Mouse (Mus musculus) MEL (cell line): Measurements from ENCODE around the gene Fam110c. TPM values are rescaled to one million over a fixed set of nuclear protein-coding genes. Genes with fewer than 3 reads are reported as not detected.

Experiments
- DNase-seq: peaks from one replicate; pipeline ENCODE4 v3.0.0; 2011; ENCODE audit warnings: low read depth, low spot score
- H3K27ac ChIP-seq: 2 replicates; pipeline ENCODE4 v1.5.1; 2012; ENCODE audit warnings: low read depth, mild to moderate bottlenecking, control low read depth, low read length, moderate library complexity; ENCODE audit not compliant: control insufficient read depth
- H3K27me3 ChIP-seq, 2 experiments: fragments of 150-350 bp in 1 of 2; sonication (generic) in 1 of 2; 2 replicates each; pipeline ENCODE4 v1.6.1; 2012; ENCODE audit warnings: low read length in 2 of 2, mild to moderate bottlenecking in 2 of 2, improper control_type of control experiment in 1 of 2, moderate library complexity in 1 of 2; ENCODE audit not compliant: insufficient read depth in 2 of 2, control insufficient read depth in 1 of 2
- H3K36me3 ChIP-seq, 2 experiments: 2 replicates each; pipeline ENCODE4 v1.6.1; 2012 to 2014; ENCODE audit warnings: low read length in 2 of 2, improper control_type of control experiment in 1 of 2, inconsistent platforms in 1 of 2, mild to moderate bottlenecking in 1 of 2; ENCODE audit not compliant: insufficient read depth in 2 of 2, control insufficient read depth in 1 of 2
- H3K4me1 ChIP-seq, 2 experiments: fragments of 150-350 bp in 1 of 2; sonication (generic) in 1 of 2; 2 replicates each; pipeline ENCODE4 v1.6.1; 2012; ENCODE audit warnings: low read length in 2 of 2, improper control_type of control experiment in 1 of 2, mild to moderate bottlenecking in 1 of 2; ENCODE audit not compliant: insufficient read depth in 2 of 2, control insufficient read depth in 1 of 2
- H3K4me3 ChIP-seq, 2 experiments: fragments of 150-350 bp in 1 of 2; sonication (generic) in 1 of 2; 2 replicates each; pipeline ENCODE4 v1.5.1; 2012; ENCODE audit warnings: low read depth in 2 of 2, low read length in 2 of 2, mild to moderate bottlenecking in 2 of 2, moderate library complexity in 2 of 2, control low read depth in 1 of 2, improper control_type of control experiment in 1 of 2; ENCODE audit not compliant: control insufficient read depth in 1 of 2, insufficient read depth in 1 of 2
- H3K79me2 ChIP-seq: 2 replicates; pipeline ENCODE4 v1.6.1; 2012; ENCODE audit warnings: mild to moderate bottlenecking, low read length, moderate library complexity; ENCODE audit not compliant: control insufficient read depth, poor library complexity, insufficient read depth
- H3K9ac ChIP-seq: 2 replicates; pipeline ENCODE4 v1.6.1; 2012; ENCODE audit warnings: low read depth, mild to moderate bottlenecking, control low read depth, low read length, moderate library complexity; ENCODE audit not compliant: control insufficient read depth, poor library complexity, severe bottlenecking
- H3K9me3 ChIP-seq: fragments of 150-350 bp; sonication (generic); replicated peaks from 2 replicates; pipeline ENCODE4 v1.6.1; 2012; ENCODE audit warnings: mild to moderate bottlenecking, low read length, improper control_type of control experiment, moderate library complexity; ENCODE audit not compliant: insufficient read depth
- BHLHE40 ChIP-seq: IDR thresholded peaks from 2 replicates; pipeline ENCODE4 v1.6.1; 2012; ENCODE audit warnings: low read depth, mild to moderate bottlenecking, inconsistent platforms, low read length, improper control_type of control experiment, borderline replicate concordance
- CHD1 ChIP-seq: IDR thresholded peaks from 2 replicates; pipeline ENCODE4 v1.6.1; 2012; ENCODE audit warnings: low read depth, mild to moderate bottlenecking, inconsistent platforms, low read length, improper control_type of control experiment
- CHD2 ChIP-seq: IDR thresholded peaks from 2 replicates; pipeline ENCODE4 v1.6.1; 2011; ENCODE audit warnings: low read length, improper control_type of control experiment
- CTCF ChIP-seq, 3 experiments: IDR thresholded peaks in 2 of 3; conservative IDR thresholded peaks in 1 of 3; 2 replicates each; pipeline ENCODE4 v1.5.1; 2011 to 2012; ENCODE audit warnings: low read length in 3 of 3, low read depth in 2 of 3, mild to moderate bottlenecking in 2 of 3, improper control_type of control experiment in 1 of 3, inconsistent platforms in 1 of 3, mixed read lengths in 1 of 3, moderate library complexity in 1 of 3; ENCODE audit not compliant: control insufficient read depth in 1 of 3, insufficient read depth in 1 of 3, poor library complexity in 1 of 3, severe bottlenecking in 1 of 3
- EP300 ChIP-seq, 2 experiments: IDR thresholded peaks; 2 replicates each; pipeline ENCODE4 v1.6.1; 2011; ENCODE audit warnings: improper control_type of control experiment in 2 of 2, low read length in 2 of 2, low read depth in 1 of 2, mild to moderate bottlenecking in 1 of 2
- ETS1 ChIP-seq: IDR thresholded peaks from 2 replicates; pipeline ENCODE4 v1.6.1; 2012; ENCODE audit warnings: low read depth, mild to moderate bottlenecking, inconsistent platforms, low read length, improper control_type of control experiment, moderate library complexity
- GATA1 ChIP-seq: IDR thresholded peaks from 2 replicates; pipeline ENCODE4 v1.6.1; 2011; ENCODE audit warnings: low read depth, low read length, improper control_type of control experiment
- JUND ChIP-seq: IDR thresholded peaks from 2 replicates; pipeline ENCODE4 v1.6.1; 2011; ENCODE audit warnings: low read depth, mild to moderate bottlenecking, improper control_type of control experiment, low read length
- KAT2A ChIP-seq: conservative IDR thresholded peaks from 2 replicates; pipeline ENCODE4 v1.6.1; 2012; ENCODE audit warnings: low read depth, low read length, improper control_type of control experiment, inconsistent platforms
- MAFK ChIP-seq: IDR thresholded peaks from 2 replicates; pipeline ENCODE4 v1.6.1; 2011; ENCODE audit warnings: low read depth, mild to moderate bottlenecking, low read length, improper control_type of control experiment, borderline replicate concordance
- MAX ChIP-seq: IDR thresholded peaks from 2 replicates; pipeline ENCODE4 v1.6.1; 2011; ENCODE audit warnings: low read length, improper control_type of control experiment
- MAZ ChIP-seq: IDR thresholded peaks from 2 replicates; pipeline ENCODE4 v1.6.1; 2012; ENCODE audit warnings: low read depth, mild to moderate bottlenecking, inconsistent platforms, low read length, improper control_type of control experiment
- MEF2A ChIP-seq: IDR thresholded peaks from 2 replicates; pipeline ENCODE4 v1.6.1; 2014; ENCODE audit warnings: low read depth, mild to moderate bottlenecking, inconsistent platforms, low read length, improper control_type of control experiment; ENCODE audit not compliant: poor library complexity, insufficient replicate concordance, severe bottlenecking; ENCODE audit errors: extremely low read depth
- MXI1 ChIP-seq: IDR thresholded peaks from 2 replicates; pipeline ENCODE4 v1.6.1; 2011; ENCODE audit warnings: mild to moderate bottlenecking, low read depth, low read length, improper control_type of control experiment
- MYB ChIP-seq: IDR thresholded peaks from 2 replicates; pipeline ENCODE4 v1.6.1; 2011; ENCODE audit warnings: mild to moderate bottlenecking, low read depth, low read length, improper control_type of control experiment
- MYC ChIP-seq: IDR thresholded peaks from 2 replicates; pipeline ENCODE4 v1.6.1; 2011; ENCODE audit warnings: low read depth, mild to moderate bottlenecking, low read length, improper control_type of control experiment, moderate library complexity
- NELFE ChIP-seq: IDR thresholded peaks from 2 replicates; pipeline ENCODE4 v1.6.1; 2011; ENCODE audit warnings: low read depth, low read length, improper control_type of control experiment
- NRF1 ChIP-seq: IDR thresholded peaks from 2 replicates; pipeline ENCODE4 v1.6.1; 2014; ENCODE audit warnings: low read depth, mild to moderate bottlenecking, inconsistent platforms, low read length, improper control_type of control experiment, moderate library complexity; ENCODE audit not compliant: poor library complexity, insufficient read depth, severe bottlenecking
- POLR2AphosphoS2 ChIP-seq: IDR thresholded peaks from 2 replicates; pipeline ENCODE4 v1.6.1; 2011; ENCODE audit warnings: low read length, improper control_type of control experiment
- RAD21 ChIP-seq: IDR thresholded peaks from 2 replicates; pipeline ENCODE4 v1.6.1; 2011; ENCODE audit warnings: mild to moderate bottlenecking, low read depth, low read length, improper control_type of control experiment
- RCOR1 ChIP-seq: IDR thresholded peaks from 2 replicates; pipeline ENCODE4 v1.6.1; 2012; ENCODE audit warnings: low read depth, mild to moderate bottlenecking, inconsistent platforms, low read length, improper control_type of control experiment
- SIN3A ChIP-seq: IDR thresholded peaks from 2 replicates; pipeline ENCODE4 v1.6.1; 2012; ENCODE audit warnings: low read length, improper control_type of control experiment, inconsistent platforms
- SMC3 ChIP-seq: IDR thresholded peaks from 2 replicates; pipeline ENCODE4 v1.6.1; 2011; ENCODE audit warnings: low read depth, low read length, improper control_type of control experiment
- TBP ChIP-seq: IDR thresholded peaks from 2 replicates; pipeline ENCODE4 v1.8.0; 2011; ENCODE audit warnings: low read depth, low read length, improper control_type of control experiment
- UBTF ChIP-seq: IDR thresholded peaks from 2 replicates; pipeline ENCODE4 v1.6.1; 2012; ENCODE audit warnings: low read depth, mild to moderate bottlenecking, inconsistent platforms, low read length, improper control_type of control experiment, moderate library complexity, borderline replicate concordance; ENCODE audit not compliant: insufficient read depth
- USF2 ChIP-seq, 2 experiments: IDR thresholded peaks; 2 replicates each; pipeline ENCODE4 v1.6.1; 2011 to 2012; ENCODE audit warnings: improper control_type of control experiment in 2 of 2, low read length in 2 of 2, borderline replicate concordance in 1 of 2, inconsistent platforms in 1 of 2, low read depth in 1 of 2, mild to moderate bottlenecking in 1 of 2; ENCODE audit not compliant: insufficient read depth in 1 of 2
- ZC3H11A ChIP-seq: IDR thresholded peaks from 2 replicates; pipeline ENCODE4 v1.6.1; 2012; ENCODE audit warnings: low read depth, mild to moderate bottlenecking, inconsistent platforms, low read length, improper control_type of control experiment
- ZMIZ1 ChIP-seq: IDR thresholded peaks from 2 replicates; pipeline ENCODE4 v1.6.1; 2012; ENCODE audit warnings: low read depth, mild to moderate bottlenecking, inconsistent platforms, low read length, improper control_type of control experiment, moderate library complexity
- ZNF384 ChIP-seq: IDR thresholded peaks from 2 replicates; pipeline ENCODE4 v1.6.1; 2012; ENCODE audit warnings: low read depth, mild to moderate bottlenecking, inconsistent platforms, low read length, improper control_type of control experiment
- polyA plus RNA-seq, 2 experiments: library from polyadenylated mRNA; stranded (reverse) in 1 of 2; unstranded in 1 of 2; fragments of >175 nt in 1 of 2; fragments of >200 nt in 1 of 2; gene quantifications; 2 replicates each; pipeline versions ENCODE4 v1.2.1 to v1.2.4; 2012; ENCODE audit warnings: low replicate concordance in 2 of 2, low read depth in 1 of 2; ENCODE audit not compliant: insufficient read length in 2 of 2, insufficient read depth in 1 of 2, missing spikeins in 1 of 2
- total RNA-seq: library from RNA; depleted of rRNA; stranded (reverse); fragments of 300-350 nt; gene quantifications from 2 replicates; pipeline ENCODE4 v1.2.3, GENCODE M21; 2012

Fam110c gene
- total and polyA plus RNA-seq, 3 experiments: 0.04 to 0.40 TPM; not detected in 1

DNA sequence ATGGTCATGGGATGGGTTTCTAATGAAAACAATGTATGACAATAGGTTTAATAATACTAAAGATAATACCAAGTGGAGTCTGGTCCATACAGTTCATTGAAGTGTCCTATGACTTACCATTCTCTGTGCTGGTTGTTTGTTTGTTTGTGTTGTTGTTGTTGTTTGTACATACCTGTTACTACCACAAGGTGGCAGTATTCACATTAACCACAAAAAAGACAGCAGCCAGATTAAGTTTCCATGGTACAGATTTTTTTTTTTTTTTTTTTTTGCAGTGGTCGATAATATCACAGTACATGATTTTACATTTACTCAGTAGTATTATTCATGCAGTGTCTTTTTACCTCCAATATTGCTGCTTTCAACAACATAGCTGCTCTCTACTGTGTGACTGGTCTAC, 52.4 kb downstream of the Fam110c start:
- H3K9ac ChIP-seq: no peak overlapping the region
- no peak for TF ChIP-seq MAX
- no peak for TF ChIP-seq CHD1
- TF ChIP-seq MYB: no peak
- TF ChIP-seq KAT2A: no peak
- TF ChIP-seq ZC3H11A: no peak
- peak; percentile 73 for TF ChIP-seq ZNF384
- TF ChIP-seq NRF1: no peak
- TF ChIP-seq NELFE: no peak
- no peak for TF ChIP-seq EP300 (IDR thresholded peaks at IDR 0.05; ENCODE audit: low read depth in 1 of 2, low read length in 2 of 2)
- no peak for TF ChIP-seq ZMIZ1
- no peak for TF ChIP-seq BHLHE40
- no peak for TF ChIP-seq MEF2A
- no peak for TF ChIP-seq ETS1
- no peak for TF ChIP-seq JUND
- peak; percentile 24 for TF ChIP-seq SMC3
- peak; percentile 27 for TF ChIP-seq RAD21
- no peak for TF ChIP-seq SIN3A
- TF ChIP-seq POLR2AphosphoS2: no peak
- no peak for TF ChIP-seq USF2 (IDR thresholded peaks at IDR 0.05; ENCODE audit: borderline replicate concordance in 1 of 2, insufficient read depth in 1 of 2, low read depth in 1 of 2, low read length in 2 of 2)
- TF ChIP-seq RCOR1: no peak
- no peak for TF ChIP-seq TBP
- TF ChIP-seq GATA1: no peak
- no peak for TF ChIP-seq MAZ
- TF ChIP-seq CTCF (IDR thresholded peaks at IDR 0.05 in 2 of 3, conservative IDR thresholded peaks at IDR 0.05 in 1 of 3; ENCODE audit: control insufficient read depth in 1 of 3, insufficient read depth in 1 of 3, low read depth in 2 of 3, low read length in 3 of 3, poor library complexity in 1 of 3, severe bottlenecking in 1 of 3): peak; percentile 8 to 43 (median 28); a peak in 4 of 6 replicates
- TF ChIP-seq MAFK: no peak
- no peak for TF ChIP-seq UBTF
- TF ChIP-seq MXI1: no peak
- no peak for TF ChIP-seq CHD2
- no peak for TF ChIP-seq MYC
- TF ChIP-seq, all 39 proteins: peak for 4
- H3K27ac ChIP-seq: no peak overlapping the region
- H3K4me1 ChIP-seq: no peaks in the 10 kb centered on the region
- DNase-seq: no peak
- peaks cover 0 to 2% of the 10 kb centered on the region in 2 experiments; a peak in 1 of 4 replicates for H3K27me3 ChIP-seq
- H3K4me3 ChIP-seq: no peak overlapping the region
- no peaks in the 10 kb centered on the region for H3K9me3 ChIP-seq
- no peaks in the 10 kb centered on the region for H3K36me3 ChIP-seq
- H3K79me2 ChIP-seq: no peaks in the 10 kb centered on the region
